Mouse (Mus musculus) MEL (cell line): ENCODE data around the gene Mxra8. TPM values are rescaled to one million over a fixed set of nuclear protein-coding genes. Genes with fewer than 3 reads are reported as not detected.

Source experiments
- DNase-seq: peaks from one replicate; pipeline ENCODE4 v3.0.0; 2011; ENCODE audit warnings: low read depth, low spot score
- H3K27ac ChIP-seq: 2 replicates; pipeline ENCODE4 v1.5.1; 2012; ENCODE audit warnings: low read depth, mild to moderate bottlenecking, control low read depth, low read length, moderate library complexity; ENCODE audit not compliant: control insufficient read depth
- H3K27me3 ChIP-seq, 2 experiments: fragments of 150-350 bp in 1 of 2; sonication (generic) in 1 of 2; 2 replicates each; pipeline ENCODE4 v1.6.1; 2012; ENCODE audit warnings: low read length in 2 of 2, mild to moderate bottlenecking in 2 of 2, improper control_type of control experiment in 1 of 2, moderate library complexity in 1 of 2; ENCODE audit not compliant: insufficient read depth in 2 of 2, control insufficient read depth in 1 of 2
- H3K36me3 ChIP-seq, 2 experiments: 2 replicates each; pipeline ENCODE4 v1.6.1; 2012 to 2014; ENCODE audit warnings: low read length in 2 of 2, improper control_type of control experiment in 1 of 2, inconsistent platforms in 1 of 2, mild to moderate bottlenecking in 1 of 2; ENCODE audit not compliant: insufficient read depth in 2 of 2, control insufficient read depth in 1 of 2
- H3K4me1 ChIP-seq, 2 experiments: fragments of 150-350 bp in 1 of 2; sonication (generic) in 1 of 2; 2 replicates each; pipeline ENCODE4 v1.6.1; 2012; ENCODE audit warnings: low read length in 2 of 2, improper control_type of control experiment in 1 of 2, mild to moderate bottlenecking in 1 of 2; ENCODE audit not compliant: insufficient read depth in 2 of 2, control insufficient read depth in 1 of 2
- H3K4me3 ChIP-seq, 2 experiments: fragments of 150-350 bp in 1 of 2; sonication (generic) in 1 of 2; 2 replicates each; pipeline ENCODE4 v1.5.1; 2012; ENCODE audit warnings: low read depth in 2 of 2, low read length in 2 of 2, mild to moderate bottlenecking in 2 of 2, moderate library complexity in 2 of 2, control low read depth in 1 of 2, improper control_type of control experiment in 1 of 2; ENCODE audit not compliant: control insufficient read depth in 1 of 2, insufficient read depth in 1 of 2
- H3K79me2 ChIP-seq: 2 replicates; pipeline ENCODE4 v1.6.1; 2012; ENCODE audit warnings: mild to moderate bottlenecking, low read length, moderate library complexity; ENCODE audit not compliant: control insufficient read depth, poor library complexity, insufficient read depth
- H3K9ac ChIP-seq: 2 replicates; pipeline ENCODE4 v1.6.1; 2012; ENCODE audit warnings: low read depth, mild to moderate bottlenecking, control low read depth, low read length, moderate library complexity; ENCODE audit not compliant: control insufficient read depth, poor library complexity, severe bottlenecking
- H3K9me3 ChIP-seq: fragments of 150-350 bp; sonication (generic); replicated peaks from 2 replicates; pipeline ENCODE4 v1.6.1; 2012; ENCODE audit warnings: mild to moderate bottlenecking, low read length, improper control_type of control experiment, moderate library complexity; ENCODE audit not compliant: insufficient read depth
- BHLHE40 ChIP-seq: IDR thresholded peaks from 2 replicates; pipeline ENCODE4 v1.6.1; 2012; ENCODE audit warnings: low read depth, mild to moderate bottlenecking, inconsistent platforms, low read length, improper control_type of control experiment, borderline replicate concordance
- CHD1 ChIP-seq: IDR thresholded peaks from 2 replicates; pipeline ENCODE4 v1.6.1; 2012; ENCODE audit warnings: low read depth, mild to moderate bottlenecking, inconsistent platforms, low read length, improper control_type of control experiment
- E2F4 ChIP-seq: IDR thresholded peaks from 2 replicates; pipeline ENCODE4 v1.6.1; 2011; ENCODE audit warnings: low read depth, low read length, improper control_type of control experiment, borderline replicate concordance
- ELF1 ChIP-seq: IDR thresholded peaks from 2 replicates; pipeline ENCODE4 v1.6.1; 2014; ENCODE audit warnings: low read depth, mild to moderate bottlenecking, inconsistent platforms, low read length, improper control_type of control experiment, moderate library complexity
- JUND ChIP-seq: IDR thresholded peaks from 2 replicates; pipeline ENCODE4 v1.6.1; 2011; ENCODE audit warnings: low read depth, mild to moderate bottlenecking, improper control_type of control experiment, low read length
- MAX ChIP-seq: IDR thresholded peaks from 2 replicates; pipeline ENCODE4 v1.6.1; 2011; ENCODE audit warnings: low read length, improper control_type of control experiment
- MAZ ChIP-seq: IDR thresholded peaks from 2 replicates; pipeline ENCODE4 v1.6.1; 2012; ENCODE audit warnings: low read depth, mild to moderate bottlenecking, inconsistent platforms, low read length, improper control_type of control experiment
- MEF2A ChIP-seq: IDR thresholded peaks from 2 replicates; pipeline ENCODE4 v1.6.1; 2014; ENCODE audit warnings: low read depth, mild to moderate bottlenecking, inconsistent platforms, low read length, improper control_type of control experiment; ENCODE audit not compliant: poor library complexity, insufficient replicate concordance, severe bottlenecking; ENCODE audit errors: extremely low read depth
- MXI1 ChIP-seq: IDR thresholded peaks from 2 replicates; pipeline ENCODE4 v1.6.1; 2011; ENCODE audit warnings: mild to moderate bottlenecking, low read depth, low read length, improper control_type of control experiment
- MYB ChIP-seq: IDR thresholded peaks from 2 replicates; pipeline ENCODE4 v1.6.1; 2011; ENCODE audit warnings: mild to moderate bottlenecking, low read depth, low read length, improper control_type of control experiment
- NELFE ChIP-seq: IDR thresholded peaks from 2 replicates; pipeline ENCODE4 v1.6.1; 2011; ENCODE audit warnings: low read depth, low read length, improper control_type of control experiment
- POLR2A ChIP-seq, 2 experiments: IDR thresholded peaks; 2 replicates each; pipeline ENCODE4 v1.6.1; 2011 to 2012; ENCODE audit warnings: low read length in 2 of 2, mild to moderate bottlenecking in 2 of 2, control low read depth in 1 of 2, improper control_type of control experiment in 1 of 2, low read depth in 1 of 2, moderate library complexity in 1 of 2; ENCODE audit not compliant: control insufficient read depth in 1 of 2, insufficient read depth in 1 of 2, poor library complexity in 1 of 2
- SIN3A ChIP-seq: IDR thresholded peaks from 2 replicates; pipeline ENCODE4 v1.6.1; 2012; ENCODE audit warnings: low read length, improper control_type of control experiment, inconsistent platforms
- TAL1 ChIP-seq: IDR thresholded peaks from 2 replicates; pipeline ENCODE4 v1.6.1; 2012; ENCODE audit warnings: mild to moderate bottlenecking, inconsistent platforms, low read length, moderate library complexity, mixed read lengths
- UBTF ChIP-seq: IDR thresholded peaks from 2 replicates; pipeline ENCODE4 v1.6.1; 2012; ENCODE audit warnings: low read depth, mild to moderate bottlenecking, inconsistent platforms, low read length, improper control_type of control experiment, moderate library complexity, borderline replicate concordance; ENCODE audit not compliant: insufficient read depth
- ZC3H11A ChIP-seq: IDR thresholded peaks from 2 replicates; pipeline ENCODE4 v1.6.1; 2012; ENCODE audit warnings: low read depth, mild to moderate bottlenecking, inconsistent platforms, low read length, improper control_type of control experiment
- ZKSCAN1 ChIP-seq: IDR thresholded peaks from 2 replicates; pipeline ENCODE4 v1.6.1; 2012; ENCODE audit warnings: low read depth, mild to moderate bottlenecking, inconsistent platforms, low read length, improper control_type of control experiment, moderate library complexity
- ZMIZ1 ChIP-seq: IDR thresholded peaks from 2 replicates; pipeline ENCODE4 v1.6.1; 2012; ENCODE audit warnings: low read depth, mild to moderate bottlenecking, inconsistent platforms, low read length, improper control_type of control experiment, moderate library complexity
- ZNF384 ChIP-seq: IDR thresholded peaks from 2 replicates; pipeline ENCODE4 v1.6.1; 2012; ENCODE audit warnings: low read depth, mild to moderate bottlenecking, inconsistent platforms, low read length, improper control_type of control experiment
- polyA plus RNA-seq, 2 experiments: library from polyadenylated mRNA; stranded (reverse) in 1 of 2; unstranded in 1 of 2; fragments of >175 nt in 1 of 2; fragments of >200 nt in 1 of 2; gene quantifications; 2 replicates each; pipeline versions ENCODE4 v1.2.1 to v1.2.4; 2012; ENCODE audit warnings: low replicate concordance in 2 of 2, low read depth in 1 of 2; ENCODE audit not compliant: insufficient read length in 2 of 2, insufficient read depth in 1 of 2, missing spikeins in 1 of 2
- total RNA-seq: library from RNA; depleted of rRNA; stranded (reverse); fragments of 300-350 nt; gene quantifications from 2 replicates; pipeline ENCODE4 v1.2.3, GENCODE M21; 2012

The Mxra8 gene
- total and polyA plus RNA-seq, 3 experiments, result 0.46 TPM; not detected in 2

DNA sequence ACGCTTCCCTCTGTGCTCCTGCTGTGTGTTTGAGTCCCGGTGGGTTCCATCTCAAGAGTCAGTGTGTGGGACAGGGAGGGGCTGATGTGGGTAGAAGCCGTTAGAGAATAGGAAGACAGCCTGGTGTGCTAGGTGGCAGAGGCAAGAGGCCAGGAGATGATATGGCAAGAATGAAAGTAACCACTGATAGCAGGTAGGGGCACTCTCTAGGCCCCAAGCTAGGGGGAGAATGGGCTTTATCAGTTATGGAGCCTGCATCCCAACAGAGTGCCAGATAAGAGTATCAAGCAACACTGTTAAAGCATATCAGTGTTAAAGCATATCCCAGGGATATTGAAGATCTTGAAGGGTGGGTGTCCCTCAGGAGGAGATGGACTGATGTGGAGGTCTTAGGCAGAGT is 17.4 kb downstream of the Mxra8 start (continued):
- TF ChIP-seq MAX, result no peak

DNA sequence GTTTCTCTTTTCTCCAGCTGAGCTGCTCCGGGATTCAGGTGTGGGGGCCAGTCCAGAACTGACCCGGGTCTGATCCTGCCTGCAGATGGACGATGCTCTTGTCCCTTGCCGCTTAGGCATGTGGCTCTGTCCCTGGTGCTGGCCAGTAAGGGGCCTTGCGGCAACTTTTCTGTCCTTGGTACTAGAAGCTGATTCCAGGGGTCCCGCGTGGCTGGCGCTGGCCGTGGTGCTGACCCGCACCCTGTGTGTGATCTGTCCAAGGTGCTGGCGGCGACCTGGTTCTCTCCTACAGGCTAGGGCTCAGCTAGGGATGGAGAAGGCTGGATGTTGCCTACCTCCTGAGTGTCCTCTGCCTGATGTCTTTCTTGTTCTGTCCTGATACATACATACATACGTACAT is 19.8 kb downstream of the Mxra8 start:
- peak; percentile 100 for TF ChIP-seq SIN3A
- peak; percentile 99 for TF ChIP-seq MXI1
- no peak for TF ChIP-seq JUND
- 0 out of 2 replicates have a peak, but pooled peaks have one; percentile 23 for TF ChIP-seq MAX
- TF ChIP-seq, all 39 proteins: peak for 3
- H3K79me2 ChIP-seq, result no peaks in the 10 kb centered on the region
- H3K9ac ChIP-seq, result no peak overlapping the region
- H3K4me1 ChIP-seq, result peaks cover 4 to 5% of the 10 kb centered on the region in 2 experiments
- no peaks in the 10 kb centered on the region for H3K9me3 ChIP-seq
- no peak overlapping the region for H3K27ac ChIP-seq
- peaks cover under 1 to 2% of the 10 kb centered on the region in 2 experiments; a peak in 2 of 4 replicates for H3K36me3 ChIP-seq
- DNase-seq, result peak; percentile 71
- no peaks in the 10 kb centered on the region for H3K27me3 ChIP-seq
- no peak overlapping the region for H3K4me3 ChIP-seq

DNA sequence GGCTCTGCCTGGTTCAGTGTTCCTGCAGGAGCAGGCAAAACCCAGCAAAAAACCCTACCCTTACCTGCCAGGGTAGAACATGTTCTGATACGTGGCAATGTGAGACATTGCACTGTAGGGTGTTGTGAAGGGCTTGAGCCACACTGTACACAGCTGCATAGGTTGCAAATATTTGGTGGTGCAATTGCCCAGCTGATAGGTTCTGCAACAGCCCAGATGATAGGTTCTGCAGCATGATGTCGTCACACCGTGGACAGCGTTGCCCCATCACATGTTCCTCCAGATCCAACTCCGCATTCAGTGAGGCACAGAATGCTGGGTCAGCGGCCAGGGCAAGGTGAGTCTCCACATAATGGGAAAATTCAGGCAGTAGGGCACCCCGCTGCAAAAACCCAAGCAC is 22.3 kb downstream of the Mxra8 start:
- Histone ChIP-seq H3K4me1 (no peaks in the 10 kb centered on the region; a peak in 1 of 4 replicates), H3K27ac (no peak overlapping the region), H3K9ac (no peak overlapping the region), H3K36me3 (no peaks in the 10 kb centered on the region; a peak in 1 of 4 replicates), H3K4me3 (no peak overlapping the region)
- DNase-seq, result no peak
- TF ChIP-seq ZNF384, result no peak
- TF ChIP-seq BHLHE40, result no peak
- no peak for TF ChIP-seq ZC3H11A
- TF ChIP-seq ZMIZ1, result no peak
- no peak for TF ChIP-seq ZKSCAN1
- TF ChIP-seq MAZ, result no peak
- no peak for TF ChIP-seq MEF2A
- TF ChIP-seq TAL1, result no peak
- TF ChIP-seq E2F4, result no peak
- no peak for TF ChIP-seq POLR2A (IDR thresholded peaks at IDR 0.05; ENCODE audit: control insufficient read depth in 1 of 2, insufficient read depth in 1 of 2, low read depth in 1 of 2, low read length in 2 of 2, poor library complexity in 1 of 2)
- no peak for TF ChIP-seq MYB
- no peak for TF ChIP-seq ELF1
- no peak for TF ChIP-seq NELFE
- TF ChIP-seq UBTF, result no peak
- no peak for TF ChIP-seq CHD1
- TF ChIP-seq, all 39 proteins: peak for 0
- no peaks in the 10 kb centered on the region for H3K79me2 ChIP-seq
- no peaks in the 10 kb centered on the region for H3K27me3 ChIP-seq
- H3K9me3 ChIP-seq, result no peaks in the 10 kb centered on the region
